ENCODE assay signal across 8 mouse cellular contexts in the genomic region with DNA sequence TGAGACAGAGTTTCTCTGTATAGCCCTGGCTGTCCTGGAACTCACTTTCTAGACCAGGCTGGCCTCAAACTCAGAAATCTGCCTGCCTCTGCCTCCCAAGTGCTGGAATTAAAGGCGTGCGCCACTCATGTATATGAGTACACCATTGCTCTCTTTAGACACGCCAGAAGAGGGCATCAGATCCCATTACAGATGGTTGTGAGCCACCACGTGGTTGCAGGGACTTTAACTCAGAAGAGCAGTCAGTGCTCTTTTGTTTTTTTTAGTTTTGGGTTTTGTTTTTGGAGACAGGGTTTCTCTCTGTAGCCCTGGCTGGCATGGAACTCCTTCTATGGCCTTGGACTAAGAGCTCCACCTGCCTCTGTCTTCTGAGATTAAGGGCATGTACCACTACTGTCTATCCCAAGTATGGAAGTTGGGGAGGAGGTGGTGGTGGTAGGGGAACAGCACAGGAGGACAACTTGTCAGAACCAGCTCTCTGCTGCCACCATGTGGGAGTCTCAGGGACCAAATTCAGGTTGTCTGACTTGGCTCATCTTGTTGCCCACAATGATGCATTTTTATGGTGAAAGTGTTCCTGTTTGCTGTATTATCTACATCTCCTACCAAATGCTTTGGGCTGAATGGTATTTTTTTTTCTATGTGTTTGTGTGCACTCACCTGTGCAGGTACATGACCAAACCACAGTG. TPM values are rescaled to one million over a fixed set of nuclear protein-coding genes. Genes with fewer than 3 reads are reported as not detected.
A peak's percentile ranks its signal among the peaks of the same experiment; 100 is the strongest.
DNase-seq lines count a peak whose midpoint lies in the region; ATAC-seq lines count a peak whose summit lies in the region.

No protein-coding gene starts in this region.

- H3K36me3 ChIP-seq in hindbrain, embryonic 14.5 days (replicated peaks; ENCODE audit: control insufficient read depth, insufficient read depth): no peaks in the 10 kb centered on the region
- H3K36me3 ChIP-seq in liver, embryonic 11.5 days (ENCODE audit: control insufficient read depth, insufficient read depth, low read length): peaks cover 5% of the 10 kb centered on the region; the same call in 1 of the 2 replicates

- ATAC-seq in erythroblast, adult 5-6 weeks (replicated peaks; ENCODE audit: low FRiP score, poor library complexity, severe bottlenecking): peak; percentile 63
- ATAC-seq in hindbrain, embryonic 14.5 days (ENCODE audit: low FRiP score): no peak
- ATAC-seq in liver, embryonic 11.5 days (replicated peaks; ENCODE audit: low FRiP score): no peak; the same call in 1 of the 2 replicates

- WGBS in hindbrain, embryonic 14.5 days: 67% methylated on average over 4 of the region's 4 CpGs
- 51% methylated on average over 4 of the region's 4 CpGs for WGBS in liver, embryonic 11.5 days

- no peaks in the 10 kb centered on the region for H3K9me3 ChIP-seq in hindbrain, embryonic 14.5 days (ENCODE audit: control insufficient read depth, low read length)
- H3K9me3 ChIP-seq in liver, embryonic 11.5 days (ENCODE audit: control insufficient read depth, low read length): no peaks in the 10 kb centered on the region

- H3K9ac ChIP-seq in hindbrain, embryonic 14.5 days: no peak overlapping the region
- no peak overlapping the region for H3K9ac ChIP-seq in liver, embryonic 11.5 days (ENCODE audit: low read depth, low read length)

- H3K4me3 ChIP-seq in hindbrain, embryonic 14.5 days (replicated peaks; ENCODE audit: low read length): no peak overlapping the region
- H3K4me3 ChIP-seq in liver, embryonic 11.5 days (ENCODE audit: low read depth, low read length): no peak overlapping the region

- no peak overlapping the region for H3K4me2 ChIP-seq in hindbrain, embryonic 14.5 days (replicated peaks)
- H3K4me2 ChIP-seq in liver, embryonic 11.5 days: no peak overlapping the region

- H3K27ac ChIP-seq in hindbrain, embryonic 14.5 days: no peak overlapping the region
- H3K27ac ChIP-seq in liver, embryonic 11.5 days (ENCODE audit: low read depth, low read length): no peak overlapping the region; the same call in 1 of the 2 replicates

- H3K4me1 ChIP-seq in hindbrain, embryonic 14.5 days (replicated peaks; ENCODE audit: control insufficient read depth, insufficient read depth, low read length): peaks cover 21% of the 10 kb centered on the region
- peaks cover 33% of the 10 kb centered on the region for H3K4me1 ChIP-seq in liver, embryonic 11.5 days (replicated peaks; ENCODE audit: control insufficient read depth, insufficient read depth, low read length)

- peak; percentile 83 to 90 for DNase-seq in left cerebral cortex, adult 18-20 months (ENCODE audit: low spot score in 2 of 2)
- no peak for DNase-seq in left cerebral cortex, adult 11 months (ENCODE audit: low spot score)
- DNase-seq in adrenal gland, postnatal 4 days (ENCODE audit: low spot score in 2 of 2): peak; percentile 57 to 68
- DNase-seq in hindbrain, embryonic 14.5 days (ENCODE audit: low spot score): peak; percentile 81
- DNase-seq in liver, embryonic 11.5 days (ENCODE audit: low spot score): peak; percentile 69
- DNase-seq in ovary, adult 18-20 months (ENCODE audit: low spot score): peak; percentile 47
- peak; percentile 69 to 80 for DNase-seq in thymus, adult 18-20 months

- H3K27me3 ChIP-seq in hindbrain, embryonic 14.5 days (ENCODE audit: control insufficient read depth, insufficient read depth, low read length): no peaks in the 10 kb centered on the region
- no peaks in the 10 kb centered on the region for H3K27me3 ChIP-seq in liver, embryonic 11.5 days (replicated peaks; ENCODE audit: control insufficient read depth, insufficient read depth, low read length)

RNA-seq across cellular contexts. Expression of a gene that starts 4.1 kb away (rescaled TPM):
- 10 to 100 TPM; 21.3 to 22.1 TPM for total RNA-seq in left cerebral cortex, adult 18-20 months (2021)
- 10 to 100 TPM; 18.3 to 19.3 TPM for total RNA-seq in adrenal gland, postnatal 4 days (2021)
- 1.5 and 5.2 TPM in 2 replicates for total RNA-seq in erythroblast, adult 5-6 weeks (2015; ENCODE audit: low replicate concordance)
- 2.0 and 3.2 TPM in 2 replicates for total RNA-seq in erythroblast, adult 5-6 weeks (2017; ENCODE audit: low replicate concordance)
- polyA plus RNA-seq in hindbrain, embryonic 14.5 days (2014; fragmentation: Nextera tagmentation; extraction: Ambion mirVana): 25.0 TPM in 2 replicates
- 17.2 TPM in 2 replicates for polyA plus RNA-seq in liver, embryonic 11.5 days (2014; fragmentation: Nextera tagmentation; extraction: Ambion mirVana)

RNA-seq across cellular contexts. Expression of a gene that starts 4.2 kb away (rescaled TPM):
- total RNA-seq in left cerebral cortex, adult 18-20 months (2021): 1 to 10 TPM; 4.4 to 4.5 TPM
- 10 to 100 TPM; 12.6 to 14.5 TPM for total RNA-seq in adrenal gland, postnatal 4 days (2021)
- total RNA-seq in erythroblast, adult 5-6 weeks (2015; ENCODE audit: low replicate concordance): 189 and 204 TPM in 2 replicates
- 179 and 191 TPM in 2 replicates for total RNA-seq in erythroblast, adult 5-6 weeks (2017; ENCODE audit: low replicate concordance)
- polyA plus RNA-seq in hindbrain, embryonic 14.5 days (2014; fragmentation: Nextera tagmentation; extraction: Ambion mirVana): 8.3 and 9.2 TPM in 2 replicates
- polyA plus RNA-seq in liver, embryonic 11.5 days (2014; fragmentation: Nextera tagmentation; extraction: Ambion mirVana): 14.9 and 17.5 TPM in 2 replicates

RNA-seq across cellular contexts. Expression of a gene that starts 15.3 kb away (rescaled TPM):
- total RNA-seq in left cerebral cortex, adult 18-20 months (2021): 10 to 100 TPM; 55.2 to 57.9 TPM
- 10 to 100 TPM; 36.3 to 39.2 TPM for total RNA-seq in adrenal gland, postnatal 4 days (2021)
- total RNA-seq in erythroblast, adult 5-6 weeks (2015; ENCODE audit: low replicate concordance): 1.7 TPM in 1 of 2 replicates, not detected in the other
- 0.70 TPM in 1 of 2 replicates, not detected in the other for total RNA-seq in erythroblast, adult 5-6 weeks (2017; ENCODE audit: low replicate concordance)
- polyA plus RNA-seq in hindbrain, embryonic 14.5 days (2014; fragmentation: Nextera tagmentation; extraction: Ambion mirVana): 63.4 and 63.5 TPM in 2 replicates
- polyA plus RNA-seq in liver, embryonic 11.5 days (2014; fragmentation: Nextera tagmentation; extraction: Ambion mirVana): 45.9 and 47.3 TPM in 2 replicates

RNA-seq across cellular contexts. Expression of a gene that starts 20.1 kb away (rescaled TPM):
- 1 to 10 TPM; 2.1 to 3.0 TPM for total RNA-seq in left cerebral cortex, adult 18-20 months (2021)
- total RNA-seq in adrenal gland, postnatal 4 days (2021): 100 to 1,000 TPM; 268 to 794 TPM
- 6.5 and 9.8 TPM in 2 replicates for total RNA-seq in erythroblast, adult 5-6 weeks (2015; ENCODE audit: low replicate concordance)
- total RNA-seq in erythroblast, adult 5-6 weeks (2017; ENCODE audit: low replicate concordance): 16.2 and 61.5 TPM in 2 replicates
- 2.2 and 2.8 TPM in 2 replicates for polyA plus RNA-seq in hindbrain, embryonic 14.5 days (2014; fragmentation: Nextera tagmentation; extraction: Ambion mirVana)
- polyA plus RNA-seq in liver, embryonic 11.5 days (2014; fragmentation: Nextera tagmentation; extraction: Ambion mirVana): 31.5 and 33.6 TPM in 2 replicates

RNA-seq across cellular contexts. Expression of a gene that starts 20.5 kb away (rescaled TPM):
- 10 to 100 TPM; 90.8 to 94.1 TPM for total RNA-seq in left cerebral cortex, adult 18-20 months (2021)
- total RNA-seq in adrenal gland, postnatal 4 days (2021): 10 to 100 TPM; 57.9 to 58.5 TPM
- total RNA-seq in erythroblast, adult 5-6 weeks (2015; ENCODE audit: low replicate concordance): 8.1 and 23.0 TPM in 2 replicates
- total RNA-seq in erythroblast, adult 5-6 weeks (2017; ENCODE audit: low replicate concordance): 77.5 and 122 TPM in 2 replicates
- 24.6 and 33.0 TPM in 2 replicates for polyA plus RNA-seq in hindbrain, embryonic 14.5 days (2014; fragmentation: Nextera tagmentation; extraction: Ambion mirVana)
- 28.2 and 29.0 TPM in 2 replicates for polyA plus RNA-seq in liver, embryonic 11.5 days (2014; fragmentation: Nextera tagmentation; extraction: Ambion mirVana)

Comparison
In these comparisons a context has a peak if more than half of its experiments do, and no peak if none do; other contexts are left out.
1. RNA of a gene that starts 4.2 kb away (total RNA-seq): 179 to 204 TPM in erythroblast, adult 5-6 weeks; 12.6 to 14.5 TPM in adrenal gland, postnatal 4 days and 4.4 to 4.5 TPM in left cerebral cortex, adult 18-20 months; every median in the first group is over 10 times any median in the second.
2. RNA of a gene that starts 15.3 kb away (total RNA-seq): 55.2 to 57.9 TPM in left cerebral cortex, adult 18-20 months and 36.3 to 39.2 TPM in adrenal gland, postnatal 4 days; 0.70 to 1.7 TPM in erythroblast, adult 5-6 weeks; every median in the first group is over 10 times any median in the second.